Mouse (Mus musculus) E14TG2a.4 (cell line): ENCODE data around the gene Cuta.
"Not testable (repeated sequence)": the region's sequence is repeated elsewhere in the genome, so short reads cannot be mapped to it uniquely, and the experiment has no call there.

Experiments used
- H3K27me3 ChIP-seq: 2 replicates; pipeline ENCODE4 v1.6.1; 2014; ENCODE audit warnings: low read length, control low read depth; ENCODE audit not compliant: insufficient read depth
- H3K36me3 ChIP-seq: 2 replicates; pipeline ENCODE4 v1.6.1; 2014; ENCODE audit warnings: low read length, control low read depth; ENCODE audit not compliant: insufficient read depth
- H3K4me1 ChIP-seq: replicated peaks from 2 replicates; pipeline ENCODE4 v1.6.1; 2014; ENCODE audit warnings: low read depth, low read length, control low read depth
- H3K4me3 ChIP-seq: replicated peaks from 2 replicates; pipeline ENCODE4 v1.5.1; 2014; ENCODE audit warnings: mild to moderate bottlenecking, low read length
- H3K9me3 ChIP-seq: 2 replicates; pipeline ENCODE4 v1.6.1; 2014; ENCODE audit warnings: low read length, control low read depth
- CTCF ChIP-seq: conservative IDR thresholded peaks from 2 replicates; pipeline ENCODE4 v1.5.1; 2014; ENCODE audit warnings: low read length
- NANOG ChIP-seq: IDR thresholded peaks from 2 replicates; pipeline ENCODE4 v1.6.1; 2014; ENCODE audit warnings: borderline replicate concordance, low read length, mixed read lengths
- POU5F1 ChIP-seq: IDR thresholded peaks from 2 replicates; pipeline ENCODE4 v1.6.1; 2014; ENCODE audit warnings: low read length, borderline replicate concordance

Cuta gene

GRCm38 (mm10) chr17:26918343-26918742 lies 21.0 kb downstream of the Cuta start:
- no peaks in the 10 kb centered on the region for H3K9me3 ChIP-seq
- peak overlapping the region; percentile 89 for H3K4me3 ChIP-seq
- H3K36me3 ChIP-seq, result peaks cover 43% of the 10 kb centered on the region
- TF ChIP-seq CTCF (no peak), NANOG (no peak), POU5F1 (no peak)
- H3K27me3 ChIP-seq, result no peaks in the 10 kb centered on the region
- H3K4me1 ChIP-seq, result peaks cover 49% of the 10 kb centered on the region

- peak overlapping the region; percentile 89 for H3K4me3 ChIP-seq
- peaks cover 38% of the 10 kb centered on the region for H3K36me3 ChIP-seq
- H3K4me1 ChIP-seq, result peaks cover 46% of the 10 kb centered on the region
- H3K27me3 ChIP-seq, H3K9me3 ChIP-seq: not testable (repeated sequence)
These were observed 21.8 kb downstream of the Cuta start for GRCm38 (mm10) chr17:26917560-26917959.

DNA sequence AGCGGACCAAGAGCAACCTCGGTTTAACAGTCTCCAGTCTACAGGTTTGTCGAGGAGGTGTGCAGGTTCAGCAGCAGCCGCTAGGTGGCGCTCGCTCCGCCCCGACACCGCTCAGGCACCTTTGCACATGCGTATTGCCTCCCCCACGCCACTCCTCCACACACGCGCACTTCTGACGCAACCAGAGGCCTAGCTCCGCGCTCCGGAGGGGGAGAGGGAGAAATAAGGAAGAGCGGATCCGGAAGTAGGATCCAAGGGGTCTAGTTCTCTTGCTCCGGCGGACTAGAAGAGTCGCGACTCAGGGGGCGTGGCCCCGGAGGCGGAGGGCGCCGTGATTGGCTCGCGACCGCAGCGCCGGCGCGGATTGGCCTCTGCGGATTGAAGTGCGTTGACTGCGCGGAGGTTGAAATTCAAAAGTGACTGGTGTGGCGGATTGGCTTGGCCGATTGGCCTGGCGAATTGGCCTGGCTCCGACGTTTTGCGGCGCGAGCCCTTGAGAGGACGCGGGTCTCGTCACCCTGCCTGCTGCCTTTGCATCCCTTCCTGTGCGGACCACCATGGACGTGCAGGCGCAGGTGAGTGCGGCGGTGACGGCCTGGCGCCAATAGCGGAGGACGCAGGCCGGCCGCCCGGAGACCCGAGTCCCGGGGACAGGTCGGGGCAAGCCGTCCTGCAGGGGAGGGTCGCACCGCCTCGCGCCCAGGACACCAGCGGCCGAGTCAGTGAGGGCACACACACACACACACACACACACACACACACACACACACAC lies 22.5 kb downstream of the Cuta start, which contains the start of gene Kifc5b:
Gene Kifc5b (plus strand): TSS at position 381 of the 772 bp plus-strand sequence.
- peak within 1 kb of the TSS; percentile 89 for H3K4me3 ChIP-seq
- H3K4me1 ChIP-seq, result peaks cover 46% of the 10 kb centered on the region

GRCm38 (mm10) chr17:26915248-26915647 lies 24.1 kb downstream of the Cuta start:
- peaks cover 18% of the 10 kb centered on the region for H3K36me3 ChIP-seq
- peaks cover 41% of the 10 kb centered on the region for H3K4me1 ChIP-seq
- H3K4me3 ChIP-seq, result peak overlapping the region; percentile 29; the same call in 1 of the 2 replicates
- H3K27me3 ChIP-seq, result no peaks in the 10 kb centered on the region
- H3K9me3 ChIP-seq, result no peaks in the 10 kb centered on the region
- TF ChIP-seq NANOG (no peak), POU5F1 (no peak)

More for the DNA sequence above, 22.5 kb downstream of the Cuta start, which contains the start of gene Kifc5b:
- no peaks in the 10 kb centered on the region for H3K9me3 ChIP-seq
- no peaks in the 10 kb centered on the region for H3K27me3 ChIP-seq
- H3K36me3 ChIP-seq, result peaks cover 34% of the 10 kb centered on the region
- TF ChIP-seq NANOG (no peak), CTCF (peak; percentile 88), POU5F1 (no peak)

DNA sequence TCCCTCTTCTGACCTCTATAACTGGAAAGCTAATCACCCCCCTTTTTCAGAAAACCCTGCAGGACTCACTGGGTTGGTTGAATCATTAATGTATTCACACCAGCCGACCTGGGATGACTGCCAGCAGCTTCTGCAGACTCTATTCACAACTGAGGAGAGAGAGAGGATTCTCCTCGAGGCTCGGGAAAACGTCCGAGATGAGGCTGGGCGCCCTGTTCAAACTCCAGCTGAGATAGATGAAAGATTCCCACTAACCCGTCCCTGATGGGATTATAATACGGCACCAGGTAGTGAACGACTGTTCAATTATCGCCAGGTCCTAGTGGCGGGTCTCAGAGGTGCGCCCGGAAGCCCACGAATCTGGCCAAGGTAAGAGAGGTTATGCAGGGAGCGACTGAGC lies 31.9 kb downstream of the Cuta start:
- H3K36me3 ChIP-seq, H3K4me1 ChIP-seq, H3K4me3 ChIP-seq, H3K27me3 ChIP-seq: not testable (repeated sequence)
- H3K9me3 ChIP-seq, result peaks cover 52% of the 10 kb centered on the region

DNA sequence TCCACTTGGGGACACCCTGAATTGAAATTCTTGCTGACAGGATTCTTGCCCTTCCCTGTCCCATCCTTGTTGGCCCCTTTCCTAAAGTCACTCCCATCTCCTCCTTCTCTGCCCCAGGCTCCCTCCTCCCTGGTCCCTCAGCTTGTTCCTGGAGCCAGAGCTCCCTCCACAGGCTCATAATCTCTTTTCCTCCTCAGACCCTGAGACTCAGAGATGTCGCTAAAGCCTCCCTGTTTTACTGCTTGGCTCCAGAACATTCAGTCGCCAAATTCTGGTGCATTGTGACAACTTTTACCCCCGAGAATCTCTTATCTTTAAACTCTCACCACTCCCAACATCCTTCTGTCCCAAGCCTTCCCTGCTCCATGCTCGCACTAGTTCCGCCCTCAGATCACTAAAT lies 35.0 kb downstream of the Cuta start:
- Histone ChIP-seq H3K4me1 (peaks cover 3% of the 10 kb centered on the region; the same call in 1 of the 2 replicates), H3K36me3 (no peaks in the 10 kb centered on the region), H3K27me3 (no peaks in the 10 kb centered on the region), H3K9me3 (peaks cover 47% of the 10 kb centered on the region), H3K4me3 (no peak overlapping the region)
- no peak for TF ChIP-seq NANOG
- TF ChIP-seq CTCF, result no peak
- TF ChIP-seq POU5F1, result no peak

GRCm38 (mm10) chr17:26900916-26901315 lies 38.5 kb downstream of the Cuta start:
- Histone ChIP-seq H3K27me3 (peaks cover 13% of the 10 kb centered on the region; the same call in 1 of the 2 replicates), H3K36me3 (no peaks in the 10 kb centered on the region), H3K4me1 (peaks cover 8% of the 10 kb centered on the region; the same call in 1 of the 2 replicates), H3K4me3 (no peak overlapping the region), H3K9me3 (peaks cover 13% of the 10 kb centered on the region)
- TF ChIP-seq NANOG, result no peak
- TF ChIP-seq CTCF, result no peak
- no peak for TF ChIP-seq POU5F1

GRCm38 (mm10) chr17:26895578-26895977 lies 43.8 kb downstream of the Cuta start:
- H3K36me3 ChIP-seq, result no peaks in the 10 kb centered on the region
- no peak overlapping the region for H3K4me3 ChIP-seq
- H3K27me3 ChIP-seq, result peaks cover 27% of the 10 kb centered on the region
- H3K4me1 ChIP-seq, result peaks cover 11% of the 10 kb centered on the region
- TF ChIP-seq POU5F1 (no peak), NANOG (no peak), CTCF (peak; percentile 92)
- H3K9me3 ChIP-seq, result peaks cover 7% of the 10 kb centered on the region; the same call in 1 of the 2 replicates

DNA sequence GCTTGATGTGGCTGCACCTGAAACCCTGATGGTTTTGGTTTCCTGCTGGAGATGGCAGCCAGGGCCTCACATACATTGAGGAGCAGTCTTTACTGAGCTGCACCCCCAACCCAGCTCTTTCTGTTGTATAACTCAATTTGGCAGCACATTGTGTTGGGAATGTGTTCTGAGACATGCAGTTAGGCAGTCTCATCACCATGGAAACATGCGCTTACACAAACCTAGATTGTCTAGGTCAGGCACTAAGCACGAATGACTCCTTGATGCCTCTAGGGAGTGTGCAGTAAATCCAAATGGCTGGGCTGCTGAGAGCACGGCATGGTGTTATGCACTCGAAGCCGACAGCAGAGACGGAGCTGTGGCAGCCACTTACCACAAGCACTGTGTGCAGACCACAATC lies 45.0 kb downstream of the Cuta start:
- H3K9me3 ChIP-seq, result peaks cover 7% of the 10 kb centered on the region; the same call in 1 of the 2 replicates
- TF ChIP-seq POU5F1 (no peak), CTCF (no peak), NANOG (no peak)
- H3K27me3 ChIP-seq, result peaks cover 33% of the 10 kb centered on the region
- peaks cover 8% of the 10 kb centered on the region for H3K4me1 ChIP-seq
- no peaks in the 10 kb centered on the region for H3K36me3 ChIP-seq
- H3K4me3 ChIP-seq, result no peak overlapping the region
